Mouse (Mus musculus) intestine, embryonic 14.5 days (tissue): ENCODE data around the gene Gm28305. TPM values are rescaled to one million over a fixed set of nuclear protein-coding genes. Genes with fewer than 3 reads are reported as not detected.

ENCODE experiments used
- ATAC-seq: fragments of 200-750 bp; cut with Nextera tagmentation; replicated peaks from 2 replicates; pipeline ENCODE4 v1.8.0; 2017; ENCODE audit warnings: low read depth, moderate number of reproducible peaks, moderate TSS enrichment, moderate library complexity; ENCODE audit not compliant: low FRiP score, low TSS enrichment
- DNase-seq: peaks from one replicate; pipeline ENCODE4 v3.0.0-alpha.2; 2018; ENCODE audit warnings: low spot score
- H3K27ac ChIP-seq: fragments of 300-500 bp; sonication (generic); 2 replicates; pipeline ENCODE4 v1.5.1; 2014; ENCODE audit warnings: low read depth, mild to moderate bottlenecking, control low read depth
- H3K27me3 ChIP-seq: fragments of 300-500 bp; sonication (generic); replicated peaks from 2 replicates; pipeline ENCODE4 v1.6.1; 2014; ENCODE audit warnings: low read length, control low read depth; ENCODE audit not compliant: control insufficient read depth, insufficient read depth
- H3K36me3 ChIP-seq: fragments of 300-500 bp; sonication (generic); 2 replicates; pipeline ENCODE4 v1.6.1; 2014; ENCODE audit warnings: low read length, control low read depth; ENCODE audit not compliant: control insufficient read depth, insufficient read depth
- H3K4me1 ChIP-seq: fragments of 300-500 bp; sonication (generic); replicated peaks from 2 replicates; pipeline ENCODE4 v1.6.1; 2014; ENCODE audit warnings: low read length, control low read depth, mixed read lengths; ENCODE audit not compliant: control insufficient read depth, insufficient read depth
- H3K4me2 ChIP-seq: fragments of 300-500 bp; sonication (generic); 2 replicates; pipeline ENCODE4 v1.6.1; 2014; ENCODE audit warnings: low read length
- H3K4me3 ChIP-seq: fragments of 300-500 bp; sonication (generic); 2 replicates; pipeline ENCODE4 v1.5.1; 2014; ENCODE audit warnings: low read depth, low read length, control low read depth, mixed read lengths
- H3K9ac ChIP-seq: fragments of 300-500 bp; sonication (generic); 2 replicates; pipeline ENCODE4 v1.6.1; 2014; ENCODE audit warnings: mild to moderate bottlenecking, low read length
- H3K9me3 ChIP-seq: fragments of 300-500 bp; sonication (generic); 2 replicates; pipeline ENCODE4 v1.6.1; 2016; ENCODE audit warnings: low read length, control low read depth; ENCODE audit not compliant: control insufficient read depth
- WGBS: fragments of 180-500 bp; shearing (Covaris S2); extraction: QIAGEN DNeasy Blood & Tissue Kit; methylation state at CpG from one replicate; pipeline ENCODE4 v1.1.7; 2014; 5-methylcytosine and 5-hydroxymethylcytosine counted together
- polyA plus RNA-seq: library from polyadenylated mRNA; unstranded; fragments of >200 nt; fragmentation: Nextera tagmentation; extraction: Ambion mirVana; gene quantifications from 2 replicates; pipeline ENCODE4 v1.2.1, GENCODE M21; 2014

Gm28305 gene
- polyA plus RNA-seq, 1 experiment from 2014 or later, result not detected

GRCm38 (mm10) chr9:104102901-104103300, 62.4 kb downstream of the Gm28305 start:
- Histone ChIP-seq H3K4me2 (no peak overlapping the region), H3K27me3 (no peaks in the 10 kb centered on the region), H3K9ac (no peak overlapping the region), H3K4me3 (no peak overlapping the region), H3K27ac (no peak overlapping the region), H3K36me3 (no peaks in the 10 kb centered on the region), H3K9me3 (no peaks in the 10 kb centered on the region), H3K4me1 (no peaks in the 10 kb centered on the region)
- no peak for DNase-seq
- 60% methylated on average over 2 of the region's 2 CpGs for WGBS
- ATAC-seq, result no peak

- WGBS, result 92% methylated on average over 2 of the region's 2 CpGs
- no peak overlapping the region for H3K27ac ChIP-seq
These were observed 64.5 kb downstream of the Gm28305 start for GRCm38 (mm10) chr9:104104986-104105385.

GRCm38 (mm10) chr9:104106930-104107329, 66.5 kb downstream of the Gm28305 start:
- H3K27ac ChIP-seq, result no peak overlapping the region
- ATAC-seq, result no peak

More at GRCm38 (mm10) chr9:104104986-104105385, 64.5 kb downstream of the Gm28305 start:
- H3K4me1 ChIP-seq, result no peaks in the 10 kb centered on the region
- ATAC-seq (no peak), DNase-seq (no peak)
- no peak overlapping the region for H3K4me2 ChIP-seq
- H3K9ac ChIP-seq, result no peak overlapping the region
- H3K4me3 ChIP-seq, result no peak overlapping the region
- H3K27me3 ChIP-seq, result no peaks in the 10 kb centered on the region
- no peaks in the 10 kb centered on the region for H3K36me3 ChIP-seq
- no peaks in the 10 kb centered on the region for H3K9me3 ChIP-seq

GRCm38 (mm10) chr9:104107482-104107881, 67.0 kb downstream of the Gm28305 start:
- Histone ChIP-seq H3K36me3 (no peaks in the 10 kb centered on the region), H3K9me3 (no peaks in the 10 kb centered on the region), H3K4me3 (no peak overlapping the region), H3K27ac (no peak overlapping the region), H3K4me2 (no peak overlapping the region), H3K9ac (no peak overlapping the region), H3K27me3 (no peaks in the 10 kb centered on the region), H3K4me1 (no peaks in the 10 kb centered on the region)
- 50% methylated on average over 6 of the region's 6 CpGs for WGBS
- no peak for DNase-seq
- no peak for ATAC-seq

More at GRCm38 (mm10) chr9:104106930-104107329, 66.5 kb downstream of the Gm28305 start:
- H3K9me3 ChIP-seq, result no peaks in the 10 kb centered on the region
- WGBS, result 75% methylated on average over 9 of the region's 9 CpGs
- no peaks in the 10 kb centered on the region for H3K27me3 ChIP-seq
- no peaks in the 10 kb centered on the region for H3K4me1 ChIP-seq
- no peak overlapping the region for H3K4me3 ChIP-seq
- H3K9ac ChIP-seq, result no peak overlapping the region
- no peaks in the 10 kb centered on the region for H3K36me3 ChIP-seq
- no peak overlapping the region for H3K4me2 ChIP-seq
- DNase-seq, result no peak

DNA sequence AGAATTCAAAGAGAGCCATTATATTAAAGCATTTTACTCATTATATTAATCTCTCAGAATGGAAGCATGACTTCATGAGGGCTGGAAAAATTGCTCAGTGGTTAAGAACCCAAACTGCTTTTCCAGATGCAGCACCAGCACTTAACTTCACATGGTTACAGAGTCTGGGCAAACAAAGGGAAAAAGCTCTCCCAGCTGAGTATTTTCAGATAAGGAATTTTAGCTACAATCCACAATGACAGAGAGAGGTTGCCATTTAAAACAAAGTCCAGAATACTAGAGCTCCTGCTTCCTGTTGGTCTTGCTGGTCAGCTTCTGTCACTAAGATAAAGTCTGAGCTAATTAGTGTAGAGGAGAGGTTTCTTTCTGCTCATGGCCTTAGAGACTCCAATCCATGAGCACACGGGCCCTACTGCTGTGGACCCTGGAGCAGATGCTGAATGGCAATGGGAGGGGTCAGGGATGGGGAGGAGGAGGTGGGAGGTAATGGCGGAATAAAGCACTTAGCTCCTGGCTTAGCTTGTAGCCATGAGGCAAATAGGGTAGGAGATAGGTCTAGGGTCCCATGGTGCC, 68.2 kb downstream of the Gm28305 start:
- H3K9ac ChIP-seq, result no peak overlapping the region
- no peak overlapping the region for H3K4me2 ChIP-seq
- H3K9me3 ChIP-seq, result no peaks in the 10 kb centered on the region
- H3K4me1 ChIP-seq, result no peaks in the 10 kb centered on the region
- no peak overlapping the region for H3K4me3 ChIP-seq
- no peak overlapping the region for H3K27ac ChIP-seq
- no peaks in the 10 kb centered on the region for H3K36me3 ChIP-seq
- WGBS, result 67% methylated on average over 2 of the region's 2 CpGs
- no peak for DNase-seq
- no peak for ATAC-seq
- H3K27me3 ChIP-seq, result no peaks in the 10 kb centered on the region

DNA sequence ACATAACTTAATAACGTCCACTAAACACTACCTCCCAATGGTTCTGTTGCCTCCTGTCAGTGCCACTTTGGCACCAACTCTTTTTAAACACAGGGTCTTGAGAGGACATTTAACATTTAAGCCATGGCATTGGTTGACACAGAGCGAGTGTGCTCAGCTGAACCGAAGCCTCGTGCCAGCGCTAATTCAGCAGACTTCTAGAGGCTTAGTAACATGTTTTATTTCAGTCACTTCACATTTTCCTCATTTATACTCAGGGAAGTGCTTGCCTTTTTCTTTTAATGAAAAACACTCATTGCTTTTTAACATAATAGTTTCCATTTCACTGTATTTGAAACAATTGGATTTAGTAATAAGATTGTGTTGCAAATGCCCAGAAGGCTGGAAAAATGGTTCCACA, 68.7 kb downstream of the Gm28305 start:
- no peak overlapping the region for H3K4me2 ChIP-seq
- ATAC-seq (no peak), DNase-seq (no peak)
- 91% methylated on average over 5 of the region's 5 CpGs for WGBS
- no peak overlapping the region for H3K27ac ChIP-seq
- no peaks in the 10 kb centered on the region for H3K9me3 ChIP-seq
- H3K36me3 ChIP-seq, result no peaks in the 10 kb centered on the region
- no peak overlapping the region for H3K4me3 ChIP-seq
- no peaks in the 10 kb centered on the region for H3K27me3 ChIP-seq
- no peaks in the 10 kb centered on the region for H3K4me1 ChIP-seq
- no peak overlapping the region for H3K9ac ChIP-seq

GRCm38 (mm10) chr9:104123101-104123500, 82.6 kb downstream of the Gm28305 start:
- Histone ChIP-seq H3K4me3 (no peak overlapping the region), H3K9ac (no peak overlapping the region), H3K27me3 (no peaks in the 10 kb centered on the region), H3K27ac (no peak overlapping the region), H3K9me3 (no peaks in the 10 kb centered on the region), H3K4me2 (no peak overlapping the region), H3K4me1 (peaks cover 4% of the 10 kb centered on the region), H3K36me3 (no peaks in the 10 kb centered on the region)
- ATAC-seq (no peak), DNase-seq (no peak)
- 80% methylated on average over 5 of the region's 5 CpGs for WGBS

DNA sequence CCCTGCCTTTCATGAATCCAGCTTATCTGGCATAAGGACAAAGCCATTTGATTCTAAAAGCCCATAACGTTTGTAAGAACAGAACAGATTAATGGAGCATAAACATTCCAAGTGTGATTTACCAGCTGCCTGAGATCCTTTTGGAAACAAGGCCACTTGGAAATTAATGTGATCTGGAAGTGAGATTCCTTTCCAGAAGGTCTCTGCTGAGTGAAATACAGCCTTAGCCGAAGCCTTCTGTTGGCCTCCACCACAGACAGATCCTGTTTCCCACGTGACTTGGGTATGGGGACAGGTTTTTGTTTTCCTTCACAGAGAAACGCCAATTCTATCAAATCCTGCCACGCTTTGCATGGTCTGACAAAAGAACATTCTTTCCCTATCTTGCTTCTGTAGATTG, 83.2 kb downstream of the Gm28305 start:
- H3K4me1 ChIP-seq, result peaks cover 4% of the 10 kb centered on the region
- 26% methylated on average over 5 of the region's 5 CpGs for WGBS
- H3K27me3 ChIP-seq, result no peaks in the 10 kb centered on the region
- DNase-seq, result no peak
- H3K4me3 ChIP-seq, result no peak overlapping the region
- H3K9ac ChIP-seq, result no peak overlapping the region
- no peaks in the 10 kb centered on the region for H3K9me3 ChIP-seq
- H3K36me3 ChIP-seq, result no peaks in the 10 kb centered on the region
- no peak overlapping the region for H3K27ac ChIP-seq
- no peak for ATAC-seq
- H3K4me2 ChIP-seq, result no peak overlapping the region
